Comparison of ENCODE assay signal across 9 mouse cellular contexts in the genomic region with DNA sequence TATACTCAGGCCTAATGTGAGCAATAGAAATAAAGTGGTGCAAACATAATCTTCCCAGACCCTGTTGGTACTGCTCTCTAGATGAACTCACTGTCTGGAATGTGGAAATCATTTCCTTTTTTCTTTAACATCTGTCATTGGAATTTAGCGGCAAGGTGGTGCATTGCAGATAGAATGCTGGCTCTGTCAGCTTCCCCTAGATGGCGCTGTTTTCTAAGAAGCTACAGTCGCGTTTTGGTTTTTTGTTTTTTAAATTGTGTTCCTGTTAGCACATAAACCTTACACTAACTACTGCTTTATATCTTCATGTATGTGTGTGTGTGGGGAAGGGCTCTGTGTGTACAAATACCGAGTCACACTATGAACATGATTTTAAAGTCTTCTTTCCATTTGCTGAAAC. TPM values are rescaled to one million over a fixed set of nuclear protein-coding genes. Genes with fewer than 3 reads are reported as not detected.
DNase-seq lines count a peak whose midpoint lies in the region; ATAC-seq and TF ChIP-seq lines count a peak whose summit lies in the region.
"Had no signal": no experiment of that assay in that cellular context is flagged by ENCODE, and none has a peak within 500 bp of the region (broad histone marks: within the 10 kb centered on the region; RNA-seq: fewer than 3 reads in every experiment).

No protein-coding gene starts in this region.

- H3K27me3 ChIP-seq in hindbrain, postnatal 0 days (ENCODE audit: insufficient read depth, low read length), result no peaks in the 10 kb centered on the region

- no peak overlapping the region for H3K4me2 ChIP-seq in hindbrain, postnatal 0 days (ENCODE audit: low read depth, low read length)

- H3K4me3 ChIP-seq in hindbrain, postnatal 0 days (ENCODE audit: low read length), result no peak overlapping the region

- H3K36me3 ChIP-seq in hindbrain, postnatal 0 days (ENCODE audit: insufficient read depth, low read length), result no peaks in the 10 kb centered on the region

- peak; percentile 39 for DNase-seq in adrenal gland, postnatal 10 days
- no peak for DNase-seq in adrenal gland, adult 8-10 months
- peak; percentile 28 to 45 for DNase-seq in right cerebral cortex, adult 2 months (ENCODE audit: low spot score in 2 of 2)
- no peak for DNase-seq in right cerebral cortex, postnatal 25 days
- peak; percentile 17 to 52 for DNase-seq in cerebellum, postnatal 25 days
- peak; percentile 91 for DNase-seq in hindbrain, postnatal 0 days (ENCODE audit: low spot score)
- DNase-seq in ovary, postnatal 36 days (ENCODE audit: low spot score), result no peak

- peak; percentile 96 for TF ChIP-seq CTCF in hindbrain, postnatal 0 days (IDR thresholded peaks at IDR 0.05; ENCODE audit: low read depth)

- 3% methylated on average over 5 of the region's 5 CpGs for WGBS in hindbrain, postnatal 0 days

- no peaks in the 10 kb centered on the region for H3K9me3 ChIP-seq in hindbrain, postnatal 0 days (ENCODE audit: low read length)

- no peaks in the 10 kb centered on the region for H3K4me1 ChIP-seq in hindbrain, postnatal 0 days (ENCODE audit: insufficient read depth, low read length)

- ATAC-seq in hindbrain, postnatal 0 days, result 0 out of 2 replicates have a peak, but pooled peaks have one; percentile 63
- ATAC-seq in megakaryocyte-erythroid progenitor cell, adult 5-6 weeks (replicated peaks; ENCODE audit: low FRiP score, low TSS enrichment, poor library complexity, severe bottlenecking), result peak; percentile 87

- no peak overlapping the region for H3K9ac ChIP-seq in hindbrain, postnatal 0 days (replicated peaks; ENCODE audit: low read length)

- no peak overlapping the region for H3K27ac ChIP-seq in hindbrain, postnatal 0 days

RNA-seq across cellular contexts. Expression of gene C030005K15Rik, which starts 13.9 kb away (rescaled TPM):
- total RNA-seq in adrenal gland, postnatal 10 days (2021), result not detected
- not detected for total RNA-seq in adrenal gland, adult 8-10 months (2022)
- total RNA-seq in hindbrain, postnatal 0 days (2014; rRNA removed), result not detected in 2 replicates
- polyA plus RNA-seq in hindbrain, postnatal 0 days (2015; fragmentation: Nextera tagmentation; extraction: Ambion mirVana), result not detected in 2 replicates
- not detected in 2 replicates for total RNA-seq in megakaryocyte-erythroid progenitor cell, adult 5-6 weeks (2014; fragmentation: Nextera tagmentation)
- total RNA-seq in megakaryocyte-erythroid progenitor cell, adult 5-6 weeks (2017), result not detected in 2 replicates
- polyA plus RNA-seq: heart, embryonic 14.5 days had no signal

RNA-seq across cellular contexts. Expression of gene Ccer1, which starts 19.8 kb away (rescaled TPM):
- not detected for total RNA-seq in adrenal gland, postnatal 10 days (2021)
- total RNA-seq in adrenal gland, adult 8-10 months (2022), result not detected
- total RNA-seq in hindbrain, postnatal 0 days (2014; rRNA removed), result not detected in 2 replicates
- not detected in 2 replicates for polyA plus RNA-seq in hindbrain, postnatal 0 days (2015; fragmentation: Nextera tagmentation; extraction: Ambion mirVana)
- not detected in 2 replicates for total RNA-seq in megakaryocyte-erythroid progenitor cell, adult 5-6 weeks (2014; fragmentation: Nextera tagmentation)
- not detected in 2 replicates for total RNA-seq in megakaryocyte-erythroid progenitor cell, adult 5-6 weeks (2017)
- polyA plus RNA-seq: heart, embryonic 14.5 days had no signal

Comparison
In these comparisons a context has a peak if more than half of its experiments do, and no peak if none do; other contexts are left out.
1. DNase-seq: peak in adrenal gland, postnatal 10 days (single experiment), right cerebral cortex, adult 2 months (2 of 2), cerebellum, postnatal 25 days (2 of 2) and hindbrain, postnatal 0 days (single experiment); none in adrenal gland, adult 8-10 months (single experiment), right cerebral cortex, postnatal 25 days (single experiment) and ovary, postnatal 36 days (single experiment).